Mouse (Mus musculus): Measurements from ENCODE around the gene Olfr150. TPM values are rescaled to one million over a fixed set of nuclear protein-coding genes. Genes with fewer than 3 reads are reported as not detected.

The Olfr150 gene
- polyA plus RNA-seq, 1 experiment from 2014 or later: not detected

Other genes with a start within 250 kb of the Olfr150 start
- not detected in 2 replicates for gene Olfr44, start 237.0 kb upstream of the Olfr150 start, polyA plus RNA-seq (2014; fragmentation: Nextera tagmentation; extraction: Ambion mirVana)
- not detected in 2 replicates for gene Olfr957, start 215.2 kb upstream of the Olfr150 start, polyA plus RNA-seq (2014; fragmentation: Nextera tagmentation; extraction: Ambion mirVana)
- not detected in 2 replicates for gene Olfr958, start 176.9 kb upstream of the Olfr150 start, polyA plus RNA-seq (2014; fragmentation: Nextera tagmentation; extraction: Ambion mirVana)
- not detected in 2 replicates for gene Olfr959, start 155.4 kb upstream of the Olfr150 start, polyA plus RNA-seq (2014; fragmentation: Nextera tagmentation; extraction: Ambion mirVana)
- gene AW551984, start 126.6 kb upstream of the Olfr150 start, polyA plus RNA-seq (2014; fragmentation: Nextera tagmentation; extraction: Ambion mirVana): 24.7 and 32.1 TPM in 2 replicates
- not detected in 2 replicates for gene Olfr148, start 120.3 kb upstream of the Olfr150 start, polyA plus RNA-seq (2014; fragmentation: Nextera tagmentation; extraction: Ambion mirVana)
- gene Olfr960, start 109.6 kb upstream of the Olfr150 start, polyA plus RNA-seq (2014; fragmentation: Nextera tagmentation; extraction: Ambion mirVana): not detected in 2 replicates
- gene Olfr961, start 85.9 kb upstream of the Olfr150 start, polyA plus RNA-seq (2014; fragmentation: Nextera tagmentation; extraction: Ambion mirVana): not detected in 2 replicates
- gene Olfr963, start 63.8 kb upstream of the Olfr150 start, polyA plus RNA-seq (2014; fragmentation: Nextera tagmentation; extraction: Ambion mirVana): not detected in 2 replicates
- not detected in 2 replicates for gene Olfr149, start 23.9 kb upstream of the Olfr150 start, polyA plus RNA-seq (2014; fragmentation: Nextera tagmentation; extraction: Ambion mirVana)
- gene Olfr965, start 19.6 kb upstream of the Olfr150 start, polyA plus RNA-seq (2014; fragmentation: Nextera tagmentation; extraction: Ambion mirVana): not detected in 2 replicates
- not detected in 2 replicates for gene Olfr967, start 15.3 kb downstream of the Olfr150 start, polyA plus RNA-seq (2014; fragmentation: Nextera tagmentation; extraction: Ambion mirVana)
- gene Olfr968, start 52.3 kb downstream of the Olfr150 start, polyA plus RNA-seq (2014; fragmentation: Nextera tagmentation; extraction: Ambion mirVana): not detected in 2 replicates
- gene Olfr969, start 60.0 kb downstream of the Olfr150 start, polyA plus RNA-seq (2014; fragmentation: Nextera tagmentation; extraction: Ambion mirVana): not detected in 2 replicates
- gene Olfr970, start 77.9 kb downstream of the Olfr150 start, polyA plus RNA-seq (2014; fragmentation: Nextera tagmentation; extraction: Ambion mirVana): not detected in 2 replicates
- gene Olfr971, start 105.9 kb downstream of the Olfr150 start, polyA plus RNA-seq (2014; fragmentation: Nextera tagmentation; extraction: Ambion mirVana): not detected in 2 replicates
- not detected in 2 replicates for gene Olfr972, start 135.4 kb downstream of the Olfr150 start, polyA plus RNA-seq (2014; fragmentation: Nextera tagmentation; extraction: Ambion mirVana)
- not detected in 2 replicates for gene Olfr229, start 176.4 kb downstream of the Olfr150 start, polyA plus RNA-seq (2014; fragmentation: Nextera tagmentation; extraction: Ambion mirVana)
- gene Olfr974, start 206.5 kb downstream of the Olfr150 start, polyA plus RNA-seq (2014; fragmentation: Nextera tagmentation; extraction: Ambion mirVana): not detected in 2 replicates
- not detected in 2 replicates for gene Olfr975, start 221.1 kb downstream of the Olfr150 start, polyA plus RNA-seq (2014; fragmentation: Nextera tagmentation; extraction: Ambion mirVana)
- not detected in 2 replicates for gene Olfr976, start 230.2 kb downstream of the Olfr150 start, polyA plus RNA-seq (2014; fragmentation: Nextera tagmentation; extraction: Ambion mirVana)

Data from intestine, embryonic 14.5 days (tissue).